Mouse (Mus musculus): ENCODE measurements around the gene Zfp651. TPM values are rescaled to one million over a fixed set of nuclear protein-coding genes. Genes with fewer than 3 reads are reported as not detected.
A peak's percentile ranks its signal among the peaks of the same experiment; 100 is the strongest.

Gene Zfp651
- polyA plus RNA-seq, 1 experiment, result not detected

DNA sequence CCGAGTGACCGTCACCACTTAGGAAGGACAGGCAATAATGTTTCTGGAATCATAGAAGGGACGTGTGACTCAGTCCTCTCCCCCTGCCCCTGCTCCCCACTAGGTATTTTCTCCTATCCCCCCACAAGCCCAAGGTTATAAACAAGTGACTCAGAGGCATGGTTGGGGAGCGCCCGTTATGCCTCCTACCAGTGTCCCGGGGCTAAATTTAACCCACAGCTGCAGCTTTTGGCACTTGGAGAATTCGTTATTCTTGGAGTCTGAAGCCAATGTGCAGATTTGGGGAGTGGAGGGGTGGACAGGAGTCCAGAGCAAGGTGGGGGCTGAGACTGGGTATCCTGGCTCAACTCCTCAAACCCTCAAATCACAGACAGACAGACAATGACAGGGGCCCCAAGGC, 17.4 kb downstream of the Zfp651 start:
- Histone ChIP-seq H3K4me3 (ENCODE audit: insufficient read depth, low read depth, low read length) (peak overlapping the region; percentile 3; the same call in 1 of the 2 replicates), H3K4me1 (ENCODE audit: control insufficient read depth, insufficient read depth, low read length) (peaks cover 54% of the 10 kb centered on the region), H3K27ac (ENCODE audit: insufficient read depth, low read depth, low read length) (peak overlapping the region; percentile 99)
- TF ChIP-seq CTCF (IDR thresholded peaks at IDR 0.05; ENCODE audit: insufficient read depth, low read depth, low read length) (no peak), POLR2A (IDR thresholded peaks at IDR 0.05; ENCODE audit: insufficient read depth, low read depth, low read length) (no peak)
- 32% methylated on average over 7 of the region's 7 CpGs for WGBS

DNA sequence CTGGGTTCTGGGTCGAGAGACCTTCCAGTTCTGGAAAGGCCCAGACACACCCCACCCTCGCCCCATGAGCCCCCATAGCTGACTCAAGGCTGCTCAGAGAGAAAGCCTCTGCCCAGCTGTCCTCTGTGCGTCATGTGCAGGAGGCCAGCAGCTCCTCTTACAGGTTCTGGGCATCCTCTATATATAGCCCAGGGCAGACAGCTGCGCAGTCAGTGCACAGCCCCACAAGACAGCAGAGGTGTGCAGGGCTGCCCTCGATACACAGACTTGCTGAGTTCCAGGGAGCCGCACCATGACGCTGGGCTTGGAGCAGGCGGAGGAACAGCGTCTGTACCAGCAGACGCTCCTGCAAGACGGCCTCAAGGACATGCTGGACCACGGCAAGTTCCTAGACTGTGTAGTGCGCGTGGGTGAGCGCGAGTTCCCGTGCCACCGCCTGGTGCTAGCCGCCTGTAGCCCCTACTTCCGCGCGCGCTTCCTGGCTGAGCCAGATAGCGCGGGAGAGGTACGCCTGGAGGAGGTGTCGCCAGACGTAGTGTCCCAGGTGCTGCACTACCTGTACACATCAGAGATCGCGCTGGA, 18.4 kb downstream of the Zfp651 start, which contains the start of gene Klhl40:
Gene Klhl40 (plus strand): TSS at position 124 of the 582 bp plus-strand sequence.
- 11% methylated on average over 30 of the region's 30 CpGs for WGBS
- TF ChIP-seq CTCF (IDR thresholded peaks at IDR 0.05; ENCODE audit: insufficient read depth, low read depth, low read length), result no peak
- no peak; the same call in 1 of the 2 replicates for TF ChIP-seq POLR2A (IDR thresholded peaks at IDR 0.05; ENCODE audit: insufficient read depth, low read depth, low read length)

DNA sequence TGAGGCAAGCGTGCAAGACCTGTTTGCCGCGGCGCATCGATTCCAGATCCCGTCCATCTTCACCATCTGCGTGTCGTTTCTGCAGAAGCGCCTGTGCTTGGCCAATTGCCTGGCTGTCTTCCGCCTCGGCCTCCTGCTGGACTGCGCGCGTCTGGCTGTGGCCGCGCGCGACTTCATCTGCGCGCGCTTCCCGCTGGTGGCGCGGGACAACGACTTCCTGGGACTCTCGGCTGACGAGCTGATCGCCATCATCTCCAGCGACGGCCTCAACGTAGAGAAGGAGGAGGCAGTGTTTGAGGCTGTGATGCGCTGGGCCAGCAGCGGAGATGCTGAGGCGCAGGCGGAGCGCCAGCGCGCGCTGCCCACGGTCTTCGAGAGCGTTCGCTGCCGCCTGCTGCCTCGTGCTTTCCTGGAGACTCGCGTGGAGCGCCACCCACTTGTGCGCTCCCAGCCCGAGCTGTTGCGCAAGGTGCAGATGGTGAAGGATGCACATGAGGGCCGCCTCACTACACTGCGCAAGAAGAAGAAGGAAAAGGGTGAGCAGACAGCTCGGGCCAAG, 19.0 kb downstream of the Zfp651 start:
- Histone ChIP-seq H3K4me1 (ENCODE audit: control insufficient read depth, insufficient read depth, low read length) (peaks cover 61% of the 10 kb centered on the region), H3K4me3 (ENCODE audit: insufficient read depth, low read depth, low read length) (peak overlapping the region; percentile 35), H3K27ac (ENCODE audit: insufficient read depth, low read depth, low read length) (peak overlapping the region; percentile 89)
- TF ChIP-seq CTCF (IDR thresholded peaks at IDR 0.05; ENCODE audit: insufficient read depth, low read depth, low read length) (no peak), POLR2A (IDR thresholded peaks at IDR 0.05; ENCODE audit: insufficient read depth, low read depth, low read length) (no peak)
- 5% methylated on average over 54 of the region's 54 CpGs for WGBS

More for the DNA sequence above, 18.4 kb downstream of the Zfp651 start, which contains the start of gene Klhl40:
- peak within 1 kb of the TSS; percentile 99 for H3K27ac ChIP-seq (ENCODE audit: insufficient read depth, low read depth, low read length)
- H3K4me1 ChIP-seq (ENCODE audit: control insufficient read depth, insufficient read depth, low read length), result peaks cover 57% of the 10 kb centered on the region
- peak within 1 kb of the TSS; percentile 35 for H3K4me3 ChIP-seq (ENCODE audit: insufficient read depth, low read depth, low read length)

DNA sequence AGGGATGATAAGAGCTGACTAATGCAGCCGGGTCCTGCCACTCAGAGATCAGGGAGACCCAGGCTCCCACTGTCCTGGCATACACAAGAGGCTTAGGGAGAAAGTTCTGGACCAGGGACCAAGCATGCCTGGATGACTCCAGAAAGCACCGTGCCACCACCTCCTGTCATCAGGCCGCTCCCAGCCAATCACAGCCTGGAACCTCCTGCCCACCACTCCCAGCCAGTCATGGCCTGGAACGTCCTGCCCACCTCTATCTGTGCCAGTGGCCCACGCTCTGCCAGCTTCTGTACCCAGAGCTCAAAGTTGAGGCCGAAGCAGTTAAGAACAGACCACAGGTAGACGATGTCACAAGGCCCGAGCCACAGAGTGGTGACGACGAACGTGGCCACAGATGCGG, 25.7 kb downstream of the Zfp651 start:
- peaks cover 35% of the 10 kb centered on the region for H3K4me1 ChIP-seq (ENCODE audit: control insufficient read depth, insufficient read depth, low read length)
- no peak for TF ChIP-seq POLR2A (IDR thresholded peaks at IDR 0.05; ENCODE audit: insufficient read depth, low read depth, low read length)
- no peak for TF ChIP-seq CTCF (IDR thresholded peaks at IDR 0.05; ENCODE audit: insufficient read depth, low read depth, low read length)
- H3K27ac ChIP-seq (ENCODE audit: insufficient read depth, low read depth, low read length), result no peak overlapping the region
- no peak overlapping the region for H3K4me3 ChIP-seq (ENCODE audit: insufficient read depth, low read depth, low read length)
- 89% methylated on average over 12 of the region's 12 CpGs for WGBS

DNA sequence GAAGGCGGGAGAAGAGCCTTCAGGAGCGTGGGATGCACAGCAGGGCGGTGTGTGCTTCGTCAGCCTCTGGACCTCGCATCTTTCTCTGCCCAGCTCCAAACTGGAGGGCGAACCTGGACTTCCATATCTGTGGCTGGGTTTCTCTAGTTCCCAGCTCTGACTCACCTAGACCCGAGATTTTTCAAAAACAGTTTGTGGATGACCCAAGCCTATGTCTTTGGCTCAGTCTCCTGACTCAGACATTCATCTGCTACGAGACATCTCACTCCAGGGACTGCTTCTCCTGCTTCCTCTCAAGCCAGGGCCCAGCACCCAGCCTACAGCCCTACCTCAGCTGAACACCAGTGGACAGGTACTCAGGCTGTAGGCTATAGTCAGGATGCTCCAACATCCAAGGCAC, 26.1 kb downstream of the Zfp651 start:
- H3K4me1 ChIP-seq (ENCODE audit: control insufficient read depth, insufficient read depth, low read length), result peaks cover 30% of the 10 kb centered on the region
- TF ChIP-seq CTCF (IDR thresholded peaks at IDR 0.05; ENCODE audit: insufficient read depth, low read depth, low read length) (no peak), POLR2A (IDR thresholded peaks at IDR 0.05; ENCODE audit: insufficient read depth, low read depth, low read length) (no peak)
- H3K4me3 ChIP-seq (ENCODE audit: insufficient read depth, low read depth, low read length), result no peak overlapping the region
- WGBS, result 91% methylated on average over 8 of the region's 8 CpGs
- no peak overlapping the region for H3K27ac ChIP-seq (ENCODE audit: insufficient read depth, low read depth, low read length)

DNA sequence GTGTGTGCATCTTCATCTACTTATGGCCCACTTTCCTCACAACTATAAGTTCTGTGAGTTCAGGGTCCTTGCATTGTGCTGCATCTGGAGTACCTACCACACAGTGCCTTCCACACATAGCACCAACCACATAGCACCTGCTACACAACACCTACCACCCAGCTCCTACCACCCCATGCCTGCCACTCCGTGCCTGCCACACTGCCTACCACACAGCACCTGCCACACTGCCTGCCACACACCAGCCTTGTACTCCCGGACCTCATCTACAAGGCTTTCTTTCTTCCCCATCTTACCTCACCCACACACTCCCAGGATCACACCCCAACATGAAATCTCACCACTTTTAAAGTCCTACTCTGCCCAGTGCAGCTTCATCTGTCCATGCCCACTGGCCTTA, 27.2 kb downstream of the Zfp651 start:
- 84% methylated on average over 2 of the region's 2 CpGs for WGBS
- Histone ChIP-seq H3K4me3 (ENCODE audit: insufficient read depth, low read depth, low read length) (no peak overlapping the region), H3K4me1 (ENCODE audit: control insufficient read depth, insufficient read depth, low read length) (peaks cover 31% of the 10 kb centered on the region), H3K27ac (ENCODE audit: insufficient read depth, low read depth, low read length) (no peak overlapping the region)
- TF ChIP-seq CTCF (IDR thresholded peaks at IDR 0.05; ENCODE audit: insufficient read depth, low read depth, low read length) (no peak), POLR2A (IDR thresholded peaks at IDR 0.05; ENCODE audit: insufficient read depth, low read depth, low read length) (0 out of 2 replicates have a peak, but pooled peaks have one; percentile 19)

DNA sequence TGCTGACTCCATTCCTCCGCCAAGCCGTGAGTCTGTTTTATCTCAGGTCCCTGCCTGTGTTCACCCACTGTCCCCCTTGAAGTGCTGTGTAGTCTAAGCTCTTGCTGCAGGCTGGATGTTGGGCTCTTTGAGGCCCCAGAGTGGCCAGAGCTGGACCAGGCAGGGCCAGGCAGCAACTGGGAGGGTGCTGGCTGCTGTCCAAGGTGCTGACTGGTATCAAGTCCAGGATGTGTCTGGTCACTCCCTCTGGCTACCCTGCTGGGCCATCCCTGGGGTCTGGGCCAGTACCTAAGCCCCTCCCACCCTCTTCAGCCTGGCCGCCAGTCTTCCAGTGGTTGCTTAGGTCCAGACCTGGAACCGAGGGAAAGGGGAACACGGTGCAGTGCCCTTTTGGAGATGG, 32.1 kb downstream of the Zfp651 start:
- peaks cover 46% of the 10 kb centered on the region for H3K4me1 ChIP-seq (ENCODE audit: control insufficient read depth, insufficient read depth, low read length)
- H3K4me3 ChIP-seq (ENCODE audit: insufficient read depth, low read depth, low read length), result peak overlapping the region; percentile 22
- TF ChIP-seq CTCF (IDR thresholded peaks at IDR 0.05; ENCODE audit: insufficient read depth, low read depth, low read length), result no peak
- no peak for TF ChIP-seq POLR2A (IDR thresholded peaks at IDR 0.05; ENCODE audit: insufficient read depth, low read depth, low read length)
- H3K27ac ChIP-seq (ENCODE audit: insufficient read depth, low read depth, low read length), result peak overlapping the region; percentile 23; the same call in 1 of the 2 replicates
- 42% methylated on average over 5 of the region's 5 CpGs for WGBS

DNA sequence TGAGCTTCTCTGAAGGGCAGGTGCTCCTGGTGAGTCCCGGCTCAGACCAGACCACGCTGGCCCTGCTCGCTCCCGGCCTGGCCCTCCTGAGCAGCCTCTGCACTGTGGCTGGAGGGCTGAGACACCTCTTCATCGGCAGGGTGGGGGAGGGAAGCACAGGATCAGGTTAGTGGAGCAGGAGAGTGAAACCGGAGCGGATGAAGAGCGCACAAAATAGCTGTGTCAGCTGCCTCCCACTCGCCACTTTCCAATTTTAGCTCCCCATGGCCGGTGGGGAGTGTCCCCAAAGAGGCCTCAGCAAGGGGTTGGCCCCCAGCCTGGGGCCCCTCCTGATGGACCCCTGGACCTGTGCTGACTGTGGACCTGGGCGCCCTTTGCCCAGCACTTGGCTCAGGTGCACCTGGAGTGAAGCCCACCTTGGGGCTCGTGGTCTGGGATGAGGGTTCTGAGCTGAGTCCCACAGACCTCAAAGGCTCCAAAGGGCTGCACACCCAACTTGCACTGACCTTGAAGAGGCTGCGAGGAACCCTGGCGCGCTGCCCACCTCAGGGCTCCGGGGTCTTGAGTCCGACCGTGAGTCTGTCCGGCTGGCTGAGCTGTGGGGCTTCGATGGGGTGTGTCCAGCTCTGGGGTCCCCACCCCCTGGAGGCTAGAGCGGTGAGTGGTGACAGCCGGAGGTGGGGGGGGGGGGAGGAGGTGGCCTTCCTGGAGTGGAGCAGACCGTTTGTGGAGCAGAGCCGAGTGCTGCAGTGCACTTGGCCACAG, 32.8 kb downstream of the Zfp651 start, which contains the start of gene Hhatl:
Gene Hhatl (minus strand): TSS at position 751 of the 765 bp plus-strand sequence.
- peaks cover 39% of the 10 kb centered on the region for H3K4me1 ChIP-seq (ENCODE audit: control insufficient read depth, insufficient read depth, low read length)
- peak within 1 kb of the TSS; percentile 23; the same call in 1 of the 2 replicates for H3K27ac ChIP-seq (ENCODE audit: insufficient read depth, low read depth, low read length)
- peak within 1 kb of the TSS; percentile 22 for H3K4me3 ChIP-seq (ENCODE audit: insufficient read depth, low read depth, low read length)
- WGBS, result 31% methylated on average over 24 of the region's 24 CpGs
- TF ChIP-seq CTCF (IDR thresholded peaks at IDR 0.05; ENCODE audit: insufficient read depth, low read depth, low read length), result no peak
- no peak for TF ChIP-seq POLR2A (IDR thresholded peaks at IDR 0.05; ENCODE audit: insufficient read depth, low read depth, low read length)
